Mouse (Mus musculus) mature B cell (primary cell): Measurements from ENCODE around the gene F12.

Experiments
- in situ Hi-C: fragments of 300-500 bp; cut with MboI; formaldehyde crosslinking; loops from 2 replicates; pipeline ENCODE4 v1.14.3; 2019

The F12 gene

GRCm38 (mm10) chr13:55371740-55372139 is 54.9 kb downstream of the F12 start:
- in situ Hi-C loops: no loop called here

- in situ Hi-C loops: no loop called here
Observed at GRCm38 (mm10) chr13:55371007-55371681, 55.4 kb downstream of the F12 start.

DNA sequence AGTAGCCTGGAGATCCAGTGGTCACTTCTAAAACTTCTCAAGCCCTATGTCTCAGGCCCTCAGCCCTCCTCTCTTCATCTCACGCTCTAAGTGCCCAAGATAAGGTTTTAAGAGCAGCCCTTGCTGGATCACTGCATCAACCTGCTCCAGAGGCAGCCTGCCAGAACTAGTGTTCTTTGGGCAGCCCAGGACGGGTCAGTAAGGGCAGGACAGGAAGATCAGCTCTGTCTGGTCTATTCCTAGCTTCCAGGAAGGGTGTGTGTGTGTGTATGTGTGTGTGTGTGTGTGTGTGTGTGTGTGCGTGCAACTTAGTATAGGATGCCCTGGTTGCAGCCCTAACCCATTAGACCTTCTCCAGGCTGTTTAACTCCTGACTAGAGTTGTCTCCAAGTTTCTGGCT is 56.4 kb downstream of the F12 start:
- in situ Hi-C loops: no loop called here

DNA sequence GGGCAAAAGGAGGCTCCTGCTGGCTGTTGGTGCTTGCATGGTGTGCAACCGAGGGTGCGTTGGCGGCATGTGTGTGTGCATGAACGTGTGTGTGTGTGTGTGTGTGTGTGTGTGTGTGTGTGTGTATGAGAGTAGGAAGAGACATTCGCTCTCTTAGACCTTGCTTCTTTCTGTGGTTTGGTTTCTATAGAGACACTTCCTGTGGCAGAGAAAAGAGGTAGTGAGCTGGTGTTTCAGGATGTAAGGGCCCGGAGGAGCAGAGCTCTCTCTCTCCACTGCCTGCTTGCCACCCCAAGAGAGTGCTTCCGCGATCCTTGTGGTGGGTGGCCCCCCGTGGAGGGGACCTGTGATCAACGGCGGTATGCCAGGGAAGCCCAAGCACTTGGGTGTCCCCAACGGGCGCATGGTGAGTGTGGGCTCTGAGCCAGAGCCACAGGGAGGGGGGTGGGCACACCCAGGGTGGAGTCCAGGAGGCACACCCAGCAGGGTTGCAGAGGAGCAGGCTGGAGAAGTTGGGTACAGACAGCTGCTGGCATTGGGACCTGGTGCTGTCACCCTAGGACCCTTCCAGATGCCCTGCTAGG is 57.0 kb downstream of the F12 start, which contains the start of gene Rgs14:
TSS of gene Rgs14 (plus strand) at position 202 of the 584 bp plus-strand sequence.
- in situ Hi-C loops: no loop called here

DNA sequence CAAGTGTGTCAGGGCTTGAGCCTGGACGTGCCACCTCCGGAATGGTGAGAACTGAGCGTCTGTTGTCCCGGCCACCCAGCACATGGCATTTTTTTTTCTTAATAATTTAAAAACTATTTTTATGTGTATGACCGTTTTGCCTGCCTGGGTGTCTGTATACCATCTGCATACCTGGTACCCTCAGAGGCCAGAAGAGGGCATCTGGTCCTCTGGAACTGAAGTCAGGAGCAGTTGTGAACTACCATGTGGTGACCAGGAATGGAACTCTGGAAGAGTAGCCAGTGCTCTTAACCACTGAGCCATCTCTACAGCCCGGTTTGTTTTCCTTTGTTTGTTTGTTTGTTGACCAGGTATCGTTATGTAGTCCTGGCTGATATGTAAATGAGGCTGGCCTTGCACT is 58.2 kb downstream of the F12 start:
- in situ Hi-C loops: no loop called here
